Mouse (Mus musculus): ENCODE measurements around the gene Lrp2. TPM values are rescaled to one million over a fixed set of nuclear protein-coding genes. Genes with fewer than 3 reads are reported as not detected.
A peak's percentile ranks its signal among the peaks of the same experiment; 100 is the strongest.

Lrp2 gene
- polyA plus RNA-seq (2015; fragmentation: Nextera tagmentation; extraction: Ambion mirVana) = 2.0 and 2.2 TPM in 2 replicates

DNA sequence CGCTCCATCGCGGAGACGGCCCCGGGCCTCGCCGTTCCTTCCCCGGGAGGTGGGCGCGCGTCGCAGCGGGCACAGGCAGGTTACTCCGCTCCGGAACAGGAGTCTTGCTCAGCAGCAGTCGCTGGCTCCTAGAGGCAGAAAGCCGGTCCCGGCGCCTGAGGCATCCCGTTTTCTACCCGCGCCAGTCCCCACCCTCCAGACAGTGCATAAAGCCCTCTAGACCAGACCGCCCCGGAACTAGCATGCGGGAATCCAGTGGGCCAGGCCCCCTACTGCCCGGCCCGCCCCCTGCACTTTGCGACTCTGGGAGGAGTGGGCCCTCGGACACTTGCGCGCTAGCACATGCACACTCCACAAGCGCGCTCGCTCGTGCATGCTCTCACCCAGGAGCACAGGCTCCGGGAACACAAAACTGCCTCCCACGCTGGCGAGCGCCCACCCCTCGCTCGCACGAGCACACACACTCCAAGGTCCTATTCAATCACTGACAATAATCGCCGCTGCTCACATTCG lies at the start of gene Lrp2:
TSS of gene Lrp2 (minus strand) at position 180 of the 513 bp plus-strand sequence.
- H3K36me3 ChIP-seq (ENCODE audit: control insufficient read depth, insufficient read depth, low read length) = no peaks in the 10 kb centered on the region
- H3K4me3 ChIP-seq (ENCODE audit: low read length) = peak within 1 kb of the TSS; percentile 69
- peak within 1 kb of the TSS; percentile 63 for H3K9ac ChIP-seq (ENCODE audit: low read depth, low read length)
- no peak within 1 kb of the TSS for H3K27ac ChIP-seq (ENCODE audit: low read length)
- WGBS = under 1% methylated on average over 45 of the region's 45 CpGs
- H3K4me1 ChIP-seq (ENCODE audit: control insufficient read depth, insufficient read depth, low read length) = peaks cover 22% of the 10 kb centered on the region
- H3K27me3 ChIP-seq (replicated peaks; ENCODE audit: control insufficient read depth, insufficient read depth, low read length) = peaks cover 38% of the 10 kb centered on the region
- ATAC-seq = peak; percentile 82
- no peaks in the 10 kb centered on the region for H3K9me3 ChIP-seq (ENCODE audit: control insufficient read depth, low read length)
- peak within 1 kb of the TSS; percentile 100 for H3K4me2 ChIP-seq (ENCODE audit: low read depth, low read length)

DNA sequence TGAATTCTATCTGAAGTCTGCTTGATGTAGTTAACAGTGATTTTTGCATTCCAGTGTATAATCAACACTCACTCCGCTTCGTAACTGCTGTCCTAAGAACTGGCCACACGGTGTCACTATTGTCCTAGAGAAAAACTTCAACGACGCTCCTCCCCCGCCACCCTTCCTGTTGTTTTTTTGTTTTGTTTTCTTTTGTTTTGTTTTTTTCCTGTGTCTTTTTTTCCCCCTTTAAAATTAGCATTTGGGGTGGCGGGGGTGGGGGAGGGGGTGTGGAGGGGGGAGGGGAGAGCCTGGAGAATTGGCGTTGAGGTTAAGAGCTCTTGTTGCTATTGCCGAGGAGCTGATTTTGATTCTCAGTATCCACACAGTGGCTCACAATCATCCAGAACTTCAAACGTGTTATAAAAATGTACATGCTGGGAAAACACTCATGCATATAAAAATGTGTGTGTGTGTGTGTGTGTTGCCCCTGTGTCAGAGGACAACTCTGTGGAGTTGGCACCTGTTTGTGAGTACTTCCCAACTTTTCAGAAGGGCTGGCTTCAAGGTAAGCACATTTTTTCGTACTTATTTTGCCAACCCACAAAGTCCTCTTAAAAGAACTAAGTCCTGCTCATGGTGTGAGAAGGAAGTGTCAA lies 49.3 kb upstream of the Lrp2 start:
- Histone ChIP-seq H3K9me3 (ENCODE audit: control insufficient read depth, low read length) (no peaks in the 10 kb centered on the region), H3K36me3 (ENCODE audit: control insufficient read depth, insufficient read depth, low read length) (no peaks in the 10 kb centered on the region), H3K4me3 (ENCODE audit: low read length) (peak overlapping the region; percentile 41), H3K9ac (ENCODE audit: low read depth, low read length) (peak overlapping the region; percentile 49), H3K27ac (ENCODE audit: low read length) (no peak overlapping the region), H3K4me2 (ENCODE audit: low read depth, low read length) (peak overlapping the region; percentile 42; the same call in 1 of the 2 replicates), H3K4me1 (ENCODE audit: control insufficient read depth, insufficient read depth, low read length) (no peaks in the 10 kb centered on the region), H3K27me3 (replicated peaks; ENCODE audit: control insufficient read depth, insufficient read depth, low read length) (no peaks in the 10 kb centered on the region)
- 0 out of 2 replicates have a peak, but pooled peaks have one; percentile 44 for ATAC-seq
- 10% methylated on average over 11 of the region's 11 CpGs for WGBS

DNA sequence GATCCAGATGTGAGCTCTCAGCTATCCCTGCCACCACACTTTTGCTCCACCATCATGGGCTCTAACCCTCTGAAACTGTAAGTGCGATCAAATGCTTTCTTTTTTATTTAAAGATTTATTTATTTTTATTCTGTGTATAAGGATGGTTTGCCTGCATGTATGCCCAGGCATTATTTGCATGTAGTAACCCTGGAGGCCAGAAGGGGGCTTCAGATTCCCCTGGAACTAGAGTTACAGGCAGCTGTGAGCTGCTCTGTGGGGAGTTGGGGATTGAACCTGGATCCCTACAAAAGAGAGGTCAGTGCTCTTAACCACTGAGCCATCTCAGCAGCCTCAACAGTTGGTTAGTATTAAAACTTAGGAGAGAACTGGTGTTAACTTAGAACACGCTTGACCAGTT lies 45.6 kb upstream of the Lrp2 start:
- 85% methylated on average over 2 of the region's 2 CpGs for WGBS
- Histone ChIP-seq H3K4me3 (ENCODE audit: low read length) (no peak overlapping the region), H3K27me3 (replicated peaks; ENCODE audit: control insufficient read depth, insufficient read depth, low read length) (no peaks in the 10 kb centered on the region), H3K9ac (ENCODE audit: low read depth, low read length) (no peak overlapping the region), H3K9me3 (ENCODE audit: control insufficient read depth, low read length) (no peaks in the 10 kb centered on the region), H3K4me2 (ENCODE audit: low read depth, low read length) (no peak overlapping the region), H3K27ac (ENCODE audit: low read length) (no peak overlapping the region), H3K4me1 (ENCODE audit: control insufficient read depth, insufficient read depth, low read length) (no peaks in the 10 kb centered on the region), H3K36me3 (ENCODE audit: control insufficient read depth, insufficient read depth, low read length) (no peaks in the 10 kb centered on the region)
- no peak for ATAC-seq

DNA sequence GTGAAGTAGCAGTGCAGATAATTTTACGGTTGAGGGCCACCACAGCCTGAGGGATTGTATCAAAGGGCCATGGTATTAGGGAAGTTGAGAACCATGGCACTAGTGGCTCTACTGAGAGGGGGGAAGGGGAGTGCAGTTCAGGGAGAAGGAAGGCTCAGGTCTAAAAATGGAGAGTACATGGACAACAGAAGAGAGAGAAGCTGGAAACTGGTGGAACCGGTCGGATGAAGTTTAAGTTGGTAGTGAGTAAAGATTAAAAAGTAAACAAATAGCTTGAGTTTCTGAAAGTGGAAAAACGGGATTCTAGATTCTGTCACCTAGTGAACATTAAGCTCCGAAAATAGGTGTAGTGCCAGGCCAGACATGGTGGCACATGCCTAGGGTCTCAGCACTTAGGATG lies 44.9 kb upstream of the Lrp2 start:
- WGBS = 68% methylated on average over 5 of the region's 5 CpGs
- no peaks in the 10 kb centered on the region for H3K36me3 ChIP-seq (ENCODE audit: control insufficient read depth, insufficient read depth, low read length)
- ATAC-seq = peak; percentile 43; the same call in 1 of the 2 replicates
- H3K4me1 ChIP-seq (ENCODE audit: control insufficient read depth, insufficient read depth, low read length) = no peaks in the 10 kb centered on the region
- H3K9me3 ChIP-seq (ENCODE audit: control insufficient read depth, low read length) = no peaks in the 10 kb centered on the region
- H3K9ac ChIP-seq (ENCODE audit: low read depth, low read length) = no peak overlapping the region
- H3K4me3 ChIP-seq (ENCODE audit: low read length) = no peak overlapping the region
- H3K27ac ChIP-seq (ENCODE audit: low read length) = no peak overlapping the region
- no peak overlapping the region for H3K4me2 ChIP-seq (ENCODE audit: low read depth, low read length)
- H3K27me3 ChIP-seq (replicated peaks; ENCODE audit: control insufficient read depth, insufficient read depth, low read length) = no peaks in the 10 kb centered on the region

DNA sequence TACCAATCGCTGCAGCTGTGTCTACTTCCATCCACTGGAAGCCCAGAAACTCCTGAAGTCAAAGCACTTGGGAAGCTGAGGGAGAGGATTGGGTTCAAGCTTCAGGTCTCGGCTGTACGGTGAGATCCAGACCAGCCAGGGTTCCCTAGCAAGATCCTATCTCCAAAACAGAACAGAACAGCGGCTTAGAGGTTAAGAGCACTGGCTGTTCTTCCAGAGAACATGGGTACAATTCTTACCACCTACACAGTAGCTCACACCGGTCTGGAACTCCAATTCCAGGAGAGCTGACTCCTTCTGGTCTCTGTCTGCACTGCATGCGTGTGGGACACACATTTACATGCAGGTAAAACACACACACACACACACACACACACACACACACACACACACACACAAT lies 44.0 kb upstream of the Lrp2 start:
- 83% methylated on average over 6 of the region's 6 CpGs for WGBS
- H3K4me2 ChIP-seq (ENCODE audit: low read depth, low read length) = no peak overlapping the region
- H3K9ac ChIP-seq (ENCODE audit: low read depth, low read length) = no peak overlapping the region
- no peaks in the 10 kb centered on the region for H3K36me3 ChIP-seq (ENCODE audit: control insufficient read depth, insufficient read depth, low read length)
- no peaks in the 10 kb centered on the region for H3K27me3 ChIP-seq (replicated peaks; ENCODE audit: control insufficient read depth, insufficient read depth, low read length)
- no peaks in the 10 kb centered on the region for H3K4me1 ChIP-seq (ENCODE audit: control insufficient read depth, insufficient read depth, low read length)
- no peaks in the 10 kb centered on the region for H3K9me3 ChIP-seq (ENCODE audit: control insufficient read depth, low read length)
- no peak overlapping the region for H3K27ac ChIP-seq (ENCODE audit: low read length)
- no peak overlapping the region for H3K4me3 ChIP-seq (ENCODE audit: low read length)
- no peak for ATAC-seq

DNA sequence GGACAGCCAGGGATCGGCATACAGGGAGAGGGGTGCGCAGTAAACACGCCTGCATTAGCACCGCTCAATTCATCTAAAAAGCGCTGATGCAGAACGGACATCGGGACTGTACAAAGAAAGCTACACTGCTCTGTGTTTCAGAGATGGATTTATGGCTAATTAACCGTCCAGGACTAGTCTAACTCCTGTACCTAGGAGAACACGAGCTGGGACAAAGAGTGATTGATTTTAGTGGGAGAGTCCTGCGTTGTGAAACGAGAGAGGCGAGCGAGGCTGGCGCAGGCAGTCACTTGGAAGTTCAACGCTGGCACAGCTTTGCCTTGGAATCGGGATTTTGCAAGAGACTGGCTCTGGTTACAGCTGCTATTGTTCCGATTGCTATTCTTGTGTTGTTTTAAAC lies 43.4 kb upstream of the Lrp2 start:
- H3K4me2 ChIP-seq (ENCODE audit: low read depth, low read length) = no peak overlapping the region
- 65% methylated on average over 17 of the region's 17 CpGs for WGBS
- H3K4me1 ChIP-seq (ENCODE audit: control insufficient read depth, insufficient read depth, low read length) = no peaks in the 10 kb centered on the region
- no peaks in the 10 kb centered on the region for H3K27me3 ChIP-seq (replicated peaks; ENCODE audit: control insufficient read depth, insufficient read depth, low read length)
- no peaks in the 10 kb centered on the region for H3K9me3 ChIP-seq (ENCODE audit: control insufficient read depth, low read length)
- H3K9ac ChIP-seq (ENCODE audit: low read depth, low read length) = no peak overlapping the region
- H3K27ac ChIP-seq (ENCODE audit: low read length) = no peak overlapping the region
- H3K36me3 ChIP-seq (ENCODE audit: control insufficient read depth, insufficient read depth, low read length) = no peaks in the 10 kb centered on the region
- H3K4me3 ChIP-seq (ENCODE audit: low read length) = no peak overlapping the region
- ATAC-seq = no peak

DNA sequence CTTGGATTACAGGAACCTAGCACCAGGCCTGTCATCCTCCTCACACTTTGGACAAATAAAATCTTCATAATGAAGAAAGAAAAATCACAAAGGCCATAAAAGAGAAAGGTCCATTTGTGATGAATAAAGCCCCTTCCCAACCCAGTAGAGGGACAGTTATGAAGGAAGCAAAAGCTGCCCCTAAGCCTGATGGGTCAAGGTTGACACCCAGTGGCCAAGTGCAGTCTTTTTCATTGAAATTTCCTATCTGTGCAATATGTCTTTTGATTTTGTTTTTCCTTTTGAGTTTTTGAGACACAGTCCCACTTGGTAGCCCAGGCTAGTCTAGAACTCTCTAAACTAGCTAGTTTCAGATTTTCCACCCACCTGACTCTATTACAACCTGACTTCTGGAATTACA lies 33.4 kb upstream of the Lrp2 start:
- Histone ChIP-seq H3K4me3 (ENCODE audit: low read length) (no peak overlapping the region), H3K4me1 (ENCODE audit: control insufficient read depth, insufficient read depth, low read length) (no peaks in the 10 kb centered on the region), H3K36me3 (ENCODE audit: control insufficient read depth, insufficient read depth, low read length) (no peaks in the 10 kb centered on the region), H3K9ac (ENCODE audit: low read depth, low read length) (no peak overlapping the region), H3K9me3 (ENCODE audit: control insufficient read depth, low read length) (no peaks in the 10 kb centered on the region), H3K4me2 (ENCODE audit: low read depth, low read length) (no peak overlapping the region), H3K27ac (ENCODE audit: low read length) (no peak overlapping the region), H3K27me3 (replicated peaks; ENCODE audit: control insufficient read depth, insufficient read depth, low read length) (no peaks in the 10 kb centered on the region)
- ATAC-seq = no peak

DNA sequence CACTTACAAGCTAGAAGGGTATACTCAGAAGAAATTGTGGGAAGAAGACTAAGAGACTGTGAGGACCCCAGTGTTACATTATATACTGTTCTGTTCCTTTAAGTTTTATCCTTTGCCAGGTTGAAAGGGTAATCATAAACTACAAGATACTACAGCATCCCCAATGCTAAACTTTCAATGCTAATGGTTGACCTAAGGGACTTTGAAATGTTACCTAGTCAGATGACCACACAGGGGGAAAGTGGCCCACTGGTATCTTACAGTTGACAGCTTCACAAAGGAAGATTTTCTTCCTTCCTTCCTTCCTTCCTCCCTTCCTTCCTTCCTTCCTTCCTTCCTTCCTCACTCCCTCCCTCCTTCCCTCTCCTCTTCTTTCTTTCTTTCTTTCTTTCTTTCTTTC lies 32.5 kb upstream of the Lrp2 start:
- ATAC-seq = no peak
- Histone ChIP-seq H3K4me1 (ENCODE audit: control insufficient read depth, insufficient read depth, low read length) (no peaks in the 10 kb centered on the region), H3K4me2 (ENCODE audit: low read depth, low read length) (no peak overlapping the region), H3K4me3 (ENCODE audit: low read length) (no peak overlapping the region), H3K27me3 (replicated peaks; ENCODE audit: control insufficient read depth, insufficient read depth, low read length) (no peaks in the 10 kb centered on the region), H3K36me3 (ENCODE audit: control insufficient read depth, insufficient read depth, low read length) (no peaks in the 10 kb centered on the region), H3K9me3 (ENCODE audit: control insufficient read depth, low read length) (no peaks in the 10 kb centered on the region), H3K9ac (ENCODE audit: low read depth, low read length) (no peak overlapping the region), H3K27ac (ENCODE audit: low read length) (no peak overlapping the region)

DNA sequence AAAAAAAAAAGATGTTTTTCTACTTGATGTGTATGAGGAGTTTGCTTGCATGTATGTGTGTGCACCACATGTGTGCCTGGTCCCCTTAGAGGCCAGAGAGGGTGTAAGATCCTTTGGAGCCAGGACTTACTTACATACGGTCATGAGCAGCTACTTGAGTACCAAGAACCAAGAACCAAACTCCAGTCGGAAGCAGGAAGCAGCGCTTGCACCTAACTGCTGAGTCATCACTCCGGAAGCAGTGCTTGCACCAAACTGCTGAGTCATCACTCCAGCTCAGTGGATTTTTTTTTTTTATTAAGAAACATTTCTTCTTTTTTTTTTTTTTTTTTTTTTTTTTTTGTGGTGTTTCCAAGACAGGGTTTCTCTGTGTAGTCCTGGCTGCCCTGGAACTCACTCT lies 27.4 kb upstream of the Lrp2 start:
- no peak overlapping the region for H3K4me2 ChIP-seq (ENCODE audit: low read depth, low read length)
- no peaks in the 10 kb centered on the region for H3K36me3 ChIP-seq (ENCODE audit: control insufficient read depth, insufficient read depth, low read length)
- H3K27ac ChIP-seq (ENCODE audit: low read length) = no peak overlapping the region; the same call in 1 of the 2 replicates
- no peaks in the 10 kb centered on the region for H3K9me3 ChIP-seq (ENCODE audit: control insufficient read depth, low read length)
- no peaks in the 10 kb centered on the region for H3K27me3 ChIP-seq (replicated peaks; ENCODE audit: control insufficient read depth, insufficient read depth, low read length)
- whole genome bisulfite sequencing = 65% methylated on average over 4 of the region's 4 CpGs
- peak; percentile 27; the same call in 1 of the 2 replicates for ATAC-seq
- H3K9ac ChIP-seq (ENCODE audit: low read depth, low read length) = no peak overlapping the region
- no peak overlapping the region for H3K4me3 ChIP-seq (ENCODE audit: low read length)
- H3K4me1 ChIP-seq (ENCODE audit: control insufficient read depth, insufficient read depth, low read length) = no peaks in the 10 kb centered on the region

DNA sequence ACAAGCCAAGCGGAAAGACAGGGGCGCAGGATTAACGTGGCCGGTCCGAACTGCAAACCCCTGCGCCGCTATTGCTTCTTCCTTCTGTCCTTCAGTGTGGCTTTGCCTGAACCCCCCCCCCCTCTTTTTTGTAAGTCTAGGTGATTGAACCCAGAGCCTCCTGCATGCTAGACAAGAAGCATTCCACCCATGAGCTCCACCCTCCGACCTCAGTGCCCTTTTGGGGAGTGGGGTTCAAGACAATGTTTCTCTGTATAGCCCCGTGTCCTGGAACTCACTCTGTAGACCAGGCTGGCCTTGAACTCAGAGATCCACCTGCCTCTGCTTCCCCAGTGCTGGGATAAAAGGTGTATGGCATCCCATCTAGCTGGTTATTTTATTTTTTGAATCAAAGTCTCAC lies 26.9 kb upstream of the Lrp2 start:
- H3K4me2 ChIP-seq (ENCODE audit: low read depth, low read length) = no peak overlapping the region

More for the DNA sequence above, 26.9 kb upstream of the Lrp2 start:
- Histone ChIP-seq H3K27me3 (replicated peaks; ENCODE audit: control insufficient read depth, insufficient read depth, low read length) (no peaks in the 10 kb centered on the region), H3K36me3 (ENCODE audit: control insufficient read depth, insufficient read depth, low read length) (no peaks in the 10 kb centered on the region), H3K27ac (ENCODE audit: low read length) (peak overlapping the region; percentile 64), H3K9ac (ENCODE audit: low read depth, low read length) (no peak overlapping the region), H3K4me3 (ENCODE audit: low read length) (no peak overlapping the region), H3K9me3 (ENCODE audit: control insufficient read depth, low read length) (no peaks in the 10 kb centered on the region), H3K4me1 (ENCODE audit: control insufficient read depth, insufficient read depth, low read length) (no peaks in the 10 kb centered on the region)
- peak; percentile 24 for ATAC-seq
- 40% methylated on average over 9 of the region's 9 CpGs for WGBS
